Mouse (Mus musculus) T-helper 1 cell (primary cell): ENCODE results near the gene Gm11985.

Experiments
- in situ Hi-C: fragments of 300-600 bp; cut with MboI, MseI; formaldehyde crosslinking; loops from one replicate; pipeline ENCODE4 v1.15.1; 2025; ENCODE audit warnings: high pct_unique_total_duplicates

Gm11985 gene

GRCm38 (mm10) chr11:7156427-7156826 lies 31.9 kb downstream of the Gm11985 start:
- in situ Hi-C loops, result no loop called here

GRCm38 (mm10) chr11:7153081-7153480 lies 35.3 kb downstream of the Gm11985 start:
- in situ Hi-C loops, result no loop called here

GRCm38 (mm10) chr11:7152371-7152770 lies 36.0 kb downstream of the Gm11985 start:
- in situ Hi-C loops, result no loop called here

GRCm38 (mm10) chr11:7150511-7150910 lies 37.9 kb downstream of the Gm11985 start:
- in situ Hi-C loops, result no loop called here

- in situ Hi-C loops, result loop anchor here (25.0 kb wide), 1 partner anchor 487 kb away; the partner anchor contains the start of gene Ramp3
Measured at GRCm38 (mm10) chr11:7149471-7149870, 38.9 kb downstream of the Gm11985 start.

GRCm38 (mm10) chr11:7147945-7148344 lies 40.4 kb downstream of the Gm11985 start:
- in situ Hi-C loops, result loop anchor here (25.0 kb wide), 1 partner anchor 486 kb away; the partner anchor contains the start of gene Ramp3

- in situ Hi-C loops, result loop anchor here (25.0 kb wide), 1 partner anchor 485 kb away; the partner anchor contains the start of gene Ramp3
Measured at GRCm38 (mm10) chr11:7147536-7147935, 40.8 kb downstream of the Gm11985 start.

GRCm38 (mm10) chr11:7145221-7145620 lies 43.1 kb downstream of the Gm11985 start:
- in situ Hi-C loops, result loop anchor here (25.0 kb wide), 1 partner anchor 483 kb away; the partner anchor contains the start of gene Ramp3

- in situ Hi-C loops, result loop anchor here (25.0 kb wide), 1 partner anchor 482 kb away; the partner anchor contains the start of gene Ramp3
Measured at GRCm38 (mm10) chr11:7144369-7144768, 44.0 kb downstream of the Gm11985 start.

GRCm38 (mm10) chr11:7142725-7143124 lies 45.6 kb downstream of the Gm11985 start:
- in situ Hi-C loops, result loop anchor here (25.0 kb wide), 1 partner anchor 480 kb away; the partner anchor contains the start of gene Ramp3

GRCm38 (mm10) chr11:7140449-7140848 lies 47.9 kb downstream of the Gm11985 start:
- in situ Hi-C loops, result loop anchor here (25.0 kb wide), 1 partner anchor 478 kb away; the partner anchor contains the start of gene Ramp3

- in situ Hi-C loops, result loop anchor here (25.0 kb wide), 1 partner anchor 476 kb away; the partner anchor contains the start of gene Ramp3
Measured at GRCm38 (mm10) chr11:7138370-7138769, 50.0 kb downstream of the Gm11985 start.

GRCm38 (mm10) chr11:7136246-7136855 lies 52.0 kb downstream of the Gm11985 start:
- in situ Hi-C loops, result loop anchor here (25.0 kb wide), 1 partner anchor 474 kb away; the partner anchor contains the start of gene Ramp3

GRCm38 (mm10) chr11:7135763-7136162 lies 52.6 kb downstream of the Gm11985 start:
- in situ Hi-C loops, result loop anchor here (25.0 kb wide), 1 partner anchor 473 kb away; the partner anchor contains the start of gene Ramp3

GRCm38 (mm10) chr11:7135301-7135700 lies 53.1 kb downstream of the Gm11985 start:
- in situ Hi-C loops, result loop anchor here (25.0 kb wide), 1 partner anchor 473 kb away; the partner anchor contains the start of gene Ramp3

- in situ Hi-C loops, result loop anchor here (25.0 kb wide), 1 partner anchor 472 kb away; the partner anchor contains the start of gene Ramp3
Measured at GRCm38 (mm10) chr11:7134319-7134718, 54.0 kb downstream of the Gm11985 start.

GRCm38 (mm10) chr11:7133736-7134135 lies 54.6 kb downstream of the Gm11985 start:
- in situ Hi-C loops, result loop anchor here (25.0 kb wide), 1 partner anchor 471 kb away; the partner anchor contains the start of gene Ramp3
